Mouse (Mus musculus): ENCODE measurements around the gene Dcst2. TPM values are rescaled to one million over a fixed set of nuclear protein-coding genes. Genes with fewer than 3 reads are reported as not detected.

Gene Dcst2
- polyA plus RNA-seq, 1 experiment from 2014 or later, result 0.34 TPM

DNA sequence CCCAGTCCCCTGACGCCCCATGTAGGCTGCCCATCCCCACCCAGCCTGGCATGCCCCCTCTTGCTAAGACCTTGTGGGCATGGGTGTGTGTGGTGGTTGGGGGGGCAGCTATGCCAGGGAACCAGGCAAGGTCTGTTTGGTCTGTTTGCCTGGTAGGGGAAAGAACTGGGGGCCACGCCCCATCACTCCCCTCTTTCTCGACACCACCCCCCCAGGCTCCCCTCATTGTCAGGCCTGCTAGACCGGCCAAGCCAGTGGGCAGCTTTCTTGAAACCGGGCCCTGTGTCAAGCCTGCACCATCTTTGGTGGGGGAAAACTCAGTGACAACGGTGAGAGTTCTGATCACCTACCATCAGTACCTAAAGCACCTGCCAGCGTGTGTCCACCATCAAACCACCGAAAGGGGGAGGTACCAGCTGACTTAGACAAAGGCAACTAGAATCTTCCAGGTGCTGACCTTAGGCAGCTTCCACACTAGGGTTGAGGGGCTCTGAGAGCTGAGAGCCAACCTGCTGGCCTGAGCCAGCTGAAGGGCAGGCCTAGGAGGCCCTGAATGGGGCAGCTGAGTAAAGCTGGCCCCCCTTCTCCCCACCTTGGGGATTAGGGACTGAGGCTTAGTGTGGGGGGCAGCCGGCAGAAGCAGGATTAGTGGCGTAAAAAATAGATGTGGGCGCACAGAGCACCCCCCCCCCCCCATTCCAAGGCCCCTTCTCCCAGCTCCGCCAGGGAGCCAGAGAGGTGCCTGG lies 22.7 kb downstream of the Dcst2 start:
- 63% methylated on average over 12 of the region's 12 CpGs for WGBS
- no peak overlapping the region for H3K9ac ChIP-seq

DNA sequence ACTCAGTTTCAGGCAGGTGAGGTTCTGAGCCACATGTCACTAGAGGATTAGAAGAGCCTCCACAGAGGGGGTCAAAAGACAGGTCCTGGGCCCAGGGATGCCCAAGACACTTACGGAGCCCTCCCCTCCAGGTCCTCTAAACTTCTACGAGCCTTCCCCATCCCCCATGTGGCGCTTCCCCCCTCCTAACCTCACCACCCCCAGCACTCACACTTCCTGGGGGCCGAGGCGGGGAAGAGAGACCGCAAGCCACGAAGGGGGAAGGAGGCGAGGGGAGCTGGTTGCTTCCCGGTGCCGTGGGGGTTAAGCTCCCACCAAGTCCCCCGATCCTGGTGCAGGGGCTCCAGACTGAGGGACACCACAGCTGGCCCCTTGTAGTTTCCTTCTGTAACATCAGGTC lies 23.7 kb downstream of the Dcst2 start:
- WGBS, result 43% methylated on average over 11 of the region's 11 CpGs
- no peaks in the 10 kb centered on the region for H3K9me3 ChIP-seq
- no peak overlapping the region for H3K27ac ChIP-seq
- H3K27me3 ChIP-seq, result no peaks in the 10 kb centered on the region
- H3K4me2 ChIP-seq (replicated peaks), result no peak overlapping the region
- no peak overlapping the region for H3K4me3 ChIP-seq
- H3K4me1 ChIP-seq, result peaks cover 30% of the 10 kb centered on the region
- no peak overlapping the region for H3K9ac ChIP-seq
- ATAC-seq (ENCODE audit: low FRiP score, low read depth), result no peak
- no peaks in the 10 kb centered on the region for H3K36me3 ChIP-seq

More for the DNA sequence above, 22.7 kb downstream of the Dcst2 start:
- Histone ChIP-seq H3K4me3 (no peak overlapping the region), H3K4me2 (replicated peaks) (no peak overlapping the region), H3K4me1 (peaks cover 30% of the 10 kb centered on the region), H3K9me3 (no peaks in the 10 kb centered on the region), H3K27me3 (no peaks in the 10 kb centered on the region), H3K36me3 (no peaks in the 10 kb centered on the region), H3K27ac (no peak overlapping the region)
- ATAC-seq (ENCODE audit: low FRiP score, low read depth), result no peak

DNA sequence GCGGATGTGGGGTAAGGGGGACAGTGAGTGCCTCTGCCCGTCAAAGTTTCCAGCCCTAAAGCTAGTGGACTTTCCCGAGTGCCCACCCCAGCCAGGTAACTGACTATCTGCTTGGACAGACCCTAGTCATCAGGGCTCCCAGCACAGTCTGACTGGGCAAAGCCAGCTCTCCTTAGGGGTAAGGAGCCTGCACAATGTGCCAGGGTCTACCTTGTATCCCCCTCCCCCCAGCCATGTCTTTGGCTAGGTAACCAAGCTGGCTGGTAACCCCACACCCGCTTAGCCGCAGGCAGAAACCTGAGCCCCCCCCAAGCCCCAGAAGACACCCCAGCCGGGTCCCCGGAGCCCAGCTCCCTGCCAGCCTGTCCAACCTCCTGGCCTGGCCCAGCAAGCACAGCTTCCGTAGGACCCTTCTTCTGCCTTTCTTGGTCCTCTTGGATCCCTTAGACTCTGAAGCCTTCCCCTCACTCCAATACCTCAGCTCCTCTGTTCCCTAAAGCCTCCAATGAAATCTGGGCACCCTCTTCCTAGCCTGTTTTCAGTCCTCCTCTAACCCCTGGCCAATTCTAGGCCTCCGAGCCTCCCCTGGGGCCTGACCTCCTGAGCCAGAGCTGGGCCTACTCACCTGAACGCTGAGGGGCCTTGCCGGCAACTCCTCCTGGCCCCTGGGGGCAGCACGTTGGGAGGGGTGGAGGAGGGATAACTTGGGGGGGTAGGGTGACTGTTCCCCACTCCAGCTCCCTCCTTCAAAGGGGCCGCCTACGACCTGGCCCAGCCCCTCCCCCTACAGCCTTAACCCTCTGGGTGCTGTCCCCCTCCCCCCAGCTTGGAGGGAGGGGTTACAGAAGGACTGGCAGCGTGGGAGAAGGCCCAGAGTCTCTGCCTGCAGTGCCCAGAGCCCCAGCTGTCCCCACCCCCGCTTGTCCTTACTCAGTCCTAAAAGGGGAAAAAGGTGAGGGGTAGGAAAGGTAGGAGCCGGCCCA lies 25.0 kb downstream of the Dcst2 start:
- ATAC-seq (ENCODE audit: low FRiP score, low read depth), result no peak
- Histone ChIP-seq H3K9ac (no peak overlapping the region), H3K27ac (no peak overlapping the region), H3K27me3 (peaks cover 12% of the 10 kb centered on the region), H3K9me3 (no peaks in the 10 kb centered on the region), H3K4me1 (peaks cover 42% of the 10 kb centered on the region), H3K4me2 (replicated peaks) (no peak overlapping the region), H3K4me3 (no peak overlapping the region), H3K36me3 (no peaks in the 10 kb centered on the region)
- 47% methylated on average over 17 of the region's 17 CpGs for WGBS

DNA sequence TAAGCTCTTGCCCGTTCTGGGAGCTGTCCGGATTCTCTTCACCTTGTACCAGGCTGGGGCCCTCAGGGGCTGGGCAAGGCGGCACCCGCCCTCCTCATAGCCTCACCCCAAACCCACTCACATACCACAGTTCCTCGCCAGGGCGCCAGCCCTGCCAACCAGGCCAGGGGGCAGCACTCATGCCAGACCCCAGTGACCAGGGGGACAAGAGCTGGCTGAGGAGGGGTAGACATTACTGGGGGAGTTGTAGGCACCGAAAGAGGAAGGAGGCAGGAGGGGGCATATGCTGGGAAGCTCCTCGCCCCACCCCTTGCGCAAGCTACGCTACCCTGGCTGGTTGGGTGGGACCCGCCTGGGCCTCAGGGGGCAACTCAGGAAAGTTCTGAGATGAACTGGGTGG lies 25.9 kb downstream of the Dcst2 start:
- peaks cover 21% of the 10 kb centered on the region for H3K27me3 ChIP-seq
- H3K4me1 ChIP-seq, result peaks cover 51% of the 10 kb centered on the region
- no peak overlapping the region for H3K4me3 ChIP-seq
- H3K9me3 ChIP-seq, result no peaks in the 10 kb centered on the region
- 81% methylated on average over 11 of the region's 11 CpGs for WGBS
- H3K4me2 ChIP-seq (replicated peaks), result 0 out of 2 replicates have a peak overlapping the region, but pooled peaks have one; percentile 3
- no peak overlapping the region for H3K27ac ChIP-seq
- no peak overlapping the region for H3K9ac ChIP-seq
- H3K36me3 ChIP-seq, result no peaks in the 10 kb centered on the region
- no peak for ATAC-seq (ENCODE audit: low FRiP score, low read depth)

DNA sequence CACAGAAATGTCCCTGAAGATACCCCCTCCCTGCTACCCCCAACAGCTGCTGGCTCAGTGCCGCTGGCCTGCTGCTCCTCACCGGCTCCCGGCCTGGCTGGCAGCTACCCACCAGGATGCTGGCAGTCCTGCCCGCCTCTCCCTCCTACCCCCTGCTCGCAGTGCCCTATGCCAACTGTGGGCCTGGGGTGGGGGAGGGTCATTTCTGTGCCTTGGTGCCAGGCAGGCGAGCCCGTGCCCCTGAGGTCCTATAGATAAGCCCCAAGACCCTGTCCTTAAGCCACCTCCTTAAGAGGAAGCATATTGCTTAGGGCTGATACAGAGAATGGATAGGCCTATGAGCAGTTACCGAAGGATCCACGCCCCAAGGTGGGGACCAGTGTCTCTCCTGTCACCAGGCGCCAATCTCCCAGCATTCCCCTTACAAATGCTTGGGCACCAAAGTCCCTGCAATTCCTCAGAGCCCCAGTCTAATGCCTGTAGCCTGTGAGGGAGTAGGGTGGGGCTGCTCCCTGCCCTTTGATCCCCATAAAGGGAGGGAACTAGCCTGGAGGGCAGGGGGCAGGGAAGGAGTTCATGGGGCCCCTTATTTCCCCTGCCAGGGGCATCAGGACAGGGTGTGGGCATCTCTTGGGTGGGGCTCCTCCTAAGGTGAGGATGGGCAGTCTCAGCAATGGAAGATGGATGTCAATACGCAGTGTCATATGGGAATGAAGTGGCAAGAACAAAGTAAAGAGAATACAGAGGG lies 26.5 kb downstream of the Dcst2 start:
- no peak overlapping the region for H3K4me3 ChIP-seq
- H3K9me3 ChIP-seq, result no peaks in the 10 kb centered on the region
- no peak for ATAC-seq (ENCODE audit: low FRiP score, low read depth)
- H3K4me2 ChIP-seq (replicated peaks), result no peak overlapping the region
- peaks cover 56% of the 10 kb centered on the region for H3K4me1 ChIP-seq
- no peak overlapping the region for H3K27ac ChIP-seq
- H3K27me3 ChIP-seq, result peaks cover 24% of the 10 kb centered on the region
- H3K9ac ChIP-seq, result no peak overlapping the region
- no peaks in the 10 kb centered on the region for H3K36me3 ChIP-seq
- 74% methylated on average over 11 of the region's 11 CpGs for WGBS

DNA sequence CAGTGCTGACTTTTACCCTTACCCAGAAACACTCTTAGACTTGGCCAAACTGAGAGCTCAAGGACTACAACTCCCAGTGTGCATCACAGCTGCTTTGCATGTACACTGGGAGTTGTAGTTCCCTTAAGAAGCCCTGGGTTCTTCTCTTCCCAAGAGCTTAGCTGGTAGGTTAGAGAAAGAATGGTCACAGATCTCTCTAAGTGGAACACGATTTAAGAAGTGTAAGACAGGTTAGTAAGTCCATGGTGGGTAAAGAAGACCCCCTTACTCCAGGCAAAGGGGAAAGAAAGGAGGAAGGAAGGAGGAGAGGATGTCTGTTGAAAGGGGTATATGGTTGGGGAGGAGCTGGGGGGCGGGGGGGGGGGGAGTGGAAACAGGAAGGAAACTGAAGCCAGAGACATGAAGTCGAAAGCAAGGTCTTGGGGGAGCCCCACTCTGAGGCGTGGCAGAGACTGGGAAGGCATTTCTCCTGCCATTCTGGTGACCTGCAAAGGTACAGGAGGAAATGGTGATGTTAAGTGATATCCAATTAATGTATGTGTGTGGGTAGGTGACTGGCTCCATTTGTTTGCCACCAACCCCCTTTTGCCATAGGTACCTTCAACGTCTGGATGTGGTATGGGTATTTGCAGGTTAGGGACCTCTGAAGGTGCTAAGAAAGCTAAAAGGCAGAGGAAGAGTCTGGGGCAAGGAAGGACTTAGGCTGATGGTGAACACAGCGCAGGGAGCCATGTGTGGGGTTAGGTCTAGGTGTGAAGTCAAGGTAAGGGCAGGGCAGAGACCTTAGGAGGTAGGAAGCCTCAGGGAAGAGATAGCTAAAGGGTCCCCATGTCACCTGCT lies 27.3 kb downstream of the Dcst2 start:
- H3K9me3 ChIP-seq, result no peaks in the 10 kb centered on the region
- peaks cover 24% of the 10 kb centered on the region for H3K27me3 ChIP-seq
- H3K9ac ChIP-seq, result no peak overlapping the region
- no peak overlapping the region for H3K27ac ChIP-seq
- peaks cover 58% of the 10 kb centered on the region for H3K4me1 ChIP-seq
- no peak for ATAC-seq (ENCODE audit: low FRiP score, low read depth)
- 56% methylated on average over 5 of the region's 6 CpGs for WGBS
- no peaks in the 10 kb centered on the region for H3K36me3 ChIP-seq
- H3K4me3 ChIP-seq, result no peak overlapping the region
- H3K4me2 ChIP-seq (replicated peaks), result no peak overlapping the region

DNA sequence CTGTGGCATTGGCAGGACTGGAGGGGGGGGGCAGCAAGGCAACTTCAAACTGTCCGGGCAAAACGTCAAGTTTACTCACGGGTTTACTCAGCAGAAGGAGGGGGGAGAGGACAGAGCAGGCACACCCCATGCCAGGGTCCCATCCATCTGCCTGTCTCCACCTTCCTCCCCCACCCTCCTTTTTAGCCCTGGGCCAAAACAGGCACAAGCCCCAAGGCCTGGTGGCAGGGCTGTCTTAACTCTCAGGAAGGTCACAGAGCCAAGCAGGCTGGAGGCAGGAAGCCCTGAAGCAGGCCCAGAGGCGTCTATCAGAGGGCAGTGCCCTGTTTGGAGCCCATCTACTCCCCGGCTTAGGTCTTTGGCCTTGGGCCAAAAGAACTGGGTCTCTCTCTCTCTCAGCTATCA lies 28.3 kb downstream of the Dcst2 start:
- ATAC-seq (ENCODE audit: low FRiP score, low read depth), result no peak
- no peak overlapping the region for H3K4me2 ChIP-seq (replicated peaks)
- H3K4me1 ChIP-seq, result peaks cover 57% of the 10 kb centered on the region
- 48% methylated on average over 5 of the region's 5 CpGs for WGBS
- H3K4me3 ChIP-seq, result no peak overlapping the region
- no peak overlapping the region for H3K9ac ChIP-seq
- H3K27me3 ChIP-seq, result peaks cover 24% of the 10 kb centered on the region
- no peaks in the 10 kb centered on the region for H3K36me3 ChIP-seq
- no peak overlapping the region for H3K27ac ChIP-seq
- no peaks in the 10 kb centered on the region for H3K9me3 ChIP-seq

DNA sequence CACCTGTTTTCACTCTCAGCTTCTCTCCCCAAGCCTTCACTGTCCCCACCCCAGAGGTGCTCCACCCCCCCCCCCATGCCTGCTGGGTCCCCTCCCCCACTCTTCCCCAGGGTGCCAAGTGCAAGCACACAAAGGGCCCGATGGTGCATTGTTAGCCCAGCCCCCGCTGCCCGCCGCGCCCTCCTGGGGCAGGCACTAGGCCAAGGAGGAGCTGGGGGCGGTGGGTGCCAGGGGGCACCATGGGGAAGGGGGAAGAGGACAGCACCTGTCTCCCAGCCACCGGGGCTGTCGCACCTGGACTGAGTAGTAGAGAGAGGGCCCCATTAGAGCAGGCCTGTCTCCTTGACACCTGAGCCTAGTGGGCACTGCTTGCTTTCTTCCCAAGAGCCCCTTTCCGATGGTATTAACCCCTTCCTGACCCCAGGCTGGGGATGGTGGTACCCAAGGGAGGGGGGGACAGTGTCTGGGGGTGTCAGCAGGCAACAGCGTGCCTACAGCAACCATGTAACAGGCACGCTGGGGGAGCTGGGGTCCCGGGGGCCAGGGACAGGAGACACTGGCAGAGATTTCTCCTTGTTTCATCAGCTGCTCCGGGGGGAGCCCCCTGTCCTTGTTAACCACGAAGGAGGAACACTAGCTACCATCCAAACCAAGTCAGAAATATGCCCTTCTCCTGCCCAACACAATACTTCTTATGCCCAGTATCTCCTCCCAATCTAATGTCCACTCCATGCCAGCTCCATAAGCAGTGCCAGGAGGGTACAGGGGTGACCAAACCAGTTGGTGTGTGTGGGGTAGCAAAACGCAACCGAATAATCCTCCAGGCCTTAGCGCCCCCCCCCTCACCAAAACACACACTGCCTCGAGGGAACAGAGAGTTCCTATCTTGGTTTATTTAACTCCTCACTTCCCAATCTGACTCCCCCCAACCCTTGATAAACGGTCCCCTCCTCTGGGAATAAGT lies 29.2 kb downstream of the Dcst2 start:
- 18% methylated on average over 19 of the region's 19 CpGs for WGBS
- Histone ChIP-seq H3K9me3 (no peaks in the 10 kb centered on the region), H3K36me3 (no peaks in the 10 kb centered on the region), H3K9ac (peak overlapping the region; percentile 65), H3K4me2 (replicated peaks) (peak overlapping the region; percentile 98), H3K4me1 (peaks cover 59% of the 10 kb centered on the region), H3K4me3 (peak overlapping the region; percentile 59), H3K27ac (no peak overlapping the region), H3K27me3 (peaks cover 24% of the 10 kb centered on the region)
- ATAC-seq (ENCODE audit: low FRiP score, low read depth), result no peak

DNA sequence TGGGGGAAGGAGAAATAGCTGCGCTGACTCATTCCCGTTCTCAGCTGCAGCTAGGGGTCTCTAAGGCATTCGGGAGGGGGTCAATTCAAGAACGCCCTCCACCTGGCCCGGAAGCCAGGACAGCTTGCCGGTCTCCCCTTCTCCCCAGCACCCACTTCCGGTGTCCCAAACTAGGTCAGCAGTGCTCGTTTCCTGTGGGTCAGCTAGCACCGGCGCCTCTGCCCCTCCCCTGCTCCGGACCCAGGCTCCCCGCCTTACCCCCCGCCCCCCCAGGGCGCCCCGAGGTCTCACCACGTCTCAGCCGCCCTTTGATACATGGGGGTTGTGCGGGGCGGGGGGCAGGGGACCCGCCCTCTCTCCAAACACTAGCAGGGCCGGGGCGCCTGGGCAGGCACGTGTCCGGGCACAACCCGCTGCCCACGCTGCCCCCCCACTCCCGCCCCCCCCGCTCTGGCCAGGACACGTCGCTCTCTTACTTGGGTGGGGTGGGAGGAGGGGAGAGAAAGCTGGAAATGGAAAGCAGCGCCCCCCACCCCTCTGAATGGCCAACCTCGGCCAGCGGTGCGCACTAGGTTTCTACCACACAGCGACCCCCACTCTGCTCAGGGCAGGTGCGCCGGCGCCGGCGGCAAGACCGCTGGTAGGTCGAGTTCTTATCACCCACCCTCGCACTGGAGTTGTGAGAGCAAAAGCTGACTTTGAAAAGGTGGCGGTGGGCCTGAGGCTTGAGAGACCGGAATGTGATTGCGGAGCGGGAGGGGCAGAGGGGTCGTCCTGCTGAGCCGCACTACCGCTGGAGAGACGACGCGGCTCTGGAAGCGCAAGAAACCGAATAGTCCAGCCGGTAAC lies 30.1 kb downstream of the Dcst2 start:
- no peaks in the 10 kb centered on the region for H3K9me3 ChIP-seq
- WGBS, result under 1% methylated on average over 44 of the region's 56 CpGs
- H3K27ac ChIP-seq, result no peak overlapping the region

DNA sequence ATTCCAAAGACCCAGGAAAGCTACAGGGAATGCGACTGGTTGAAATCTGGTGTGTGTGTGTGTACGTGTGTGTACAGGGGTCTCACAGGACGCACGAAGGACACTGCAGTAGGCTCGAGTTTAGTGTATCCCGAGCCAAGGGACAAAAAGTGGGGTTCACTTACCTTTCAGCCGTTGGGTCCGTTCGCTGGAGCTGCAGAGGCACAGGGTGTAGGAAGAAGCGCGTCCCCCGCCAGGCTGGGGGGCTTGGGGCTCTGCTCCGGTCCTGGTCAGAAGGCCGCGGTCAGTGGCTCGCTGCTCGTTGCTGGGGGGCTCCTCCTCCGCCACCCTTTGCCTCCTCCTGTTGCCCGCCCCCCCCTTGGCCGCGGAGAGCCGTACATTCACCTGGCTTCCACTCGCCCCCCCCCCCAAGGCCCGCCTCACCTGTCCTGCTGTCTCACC lies 31.1 kb downstream of the Dcst2 start:
- Histone ChIP-seq H3K36me3 (no peaks in the 10 kb centered on the region), H3K9me3 (no peaks in the 10 kb centered on the region), H3K4me2 (replicated peaks) (peak overlapping the region; percentile 98), H3K27ac (no peak overlapping the region), H3K9ac (peak overlapping the region; percentile 65), H3K27me3 (peaks cover 24% of the 10 kb centered on the region), H3K4me3 (peak overlapping the region; percentile 59), H3K4me1 (peaks cover 58% of the 10 kb centered on the region)
- 0% methylated on average over 18 of the region's 24 CpGs for WGBS
- no peak for ATAC-seq (ENCODE audit: low FRiP score, low read depth)

More for the DNA sequence above, 30.1 kb downstream of the Dcst2 start:
- Histone ChIP-seq H3K27me3 (peaks cover 24% of the 10 kb centered on the region), H3K9ac (peak overlapping the region; percentile 65), H3K36me3 (no peaks in the 10 kb centered on the region), H3K4me3 (peak overlapping the region; percentile 59), H3K4me1 (peaks cover 62% of the 10 kb centered on the region), H3K4me2 (replicated peaks) (peak overlapping the region; percentile 98)
- no peak for ATAC-seq (ENCODE audit: low FRiP score, low read depth)
